Mouse (Mus musculus) hindbrain, embryonic 13.5 days (tissue): ENCODE results near the gene Camta1. TPM values are rescaled to one million over a fixed set of nuclear protein-coding genes. Genes with fewer than 3 reads are reported as not detected.

Source experiments
- ATAC-seq: fragments of 200-750 bp; cut with Nextera tagmentation; 2 replicates; pipeline ENCODE4 v1.8.0; 2017; ENCODE audit warnings: moderate TSS enrichment; ENCODE audit not compliant: low FRiP score
- H3K27ac ChIP-seq: fragments of 300-500 bp; sonication (generic); 2 replicates; pipeline ENCODE4 v1.5.1; 2015; ENCODE audit warnings: inconsistent platforms, mild to moderate bottlenecking, moderate library complexity
- H3K27me3 ChIP-seq: fragments of 300-500 bp; sonication (generic); 2 replicates; pipeline ENCODE4 v1.6.1; 2015; ENCODE audit warnings: mild to moderate bottlenecking, inconsistent platforms
- H3K36me3 ChIP-seq: fragments of 300-500 bp; sonication (generic); 2 replicates; pipeline ENCODE4 v1.6.1; 2015; ENCODE audit warnings: mild to moderate bottlenecking, inconsistent platforms
- H3K4me1 ChIP-seq: fragments of 300-500 bp; sonication (generic); replicated peaks from 2 replicates; pipeline ENCODE4 v1.6.1; 2015; ENCODE audit warnings: inconsistent platforms
- H3K4me2 ChIP-seq: fragments of 300-500 bp; sonication (generic); 2 replicates; pipeline ENCODE4 v1.6.1; 2015; ENCODE audit warnings: inconsistent platforms, mild to moderate bottlenecking, moderate library complexity
- H3K4me3 ChIP-seq: fragments of 300-500 bp; sonication (generic); 2 replicates; pipeline ENCODE4 v1.5.1; 2015; ENCODE audit warnings: mild to moderate bottlenecking, inconsistent platforms
- H3K9ac ChIP-seq: fragments of 300-500 bp; sonication (generic); 2 replicates; pipeline ENCODE4 v1.6.1; 2015; ENCODE audit warnings: mild to moderate bottlenecking, inconsistent platforms
- H3K9me3 ChIP-seq: fragments of 300-500 bp; sonication (generic); 2 replicates; pipeline ENCODE4 v1.6.1; 2016; ENCODE audit warnings: inconsistent platforms
- WGBS: fragments of 180-500 bp; shearing (Covaris S2); methylation state at CpG from one replicate; pipeline ENCODE4 v1.1.7; 2015; 5-methylcytosine and 5-hydroxymethylcytosine counted together
- polyA plus RNA-seq: library from polyadenylated mRNA; unstranded; fragments of >200 nt; fragmentation: Nextera tagmentation; extraction: Ambion mirVana; gene quantifications from 2 replicates; pipeline ENCODE4 v1.2.1, GENCODE M21; 2015

Camta1 gene
- polyA plus RNA-seq, 1 experiment from 2014 or later: 159 TPM

GRCm38 (mm10) chr4:151477950-151478349, 383.7 kb downstream of the Camta1 start:
- 95% methylated on average over 6 of the region's 6 CpGs for WGBS
- Histone ChIP-seq H3K27ac (no peak overlapping the region), H3K4me3 (no peak overlapping the region), H3K36me3 (no peaks in the 10 kb centered on the region), H3K27me3 (peaks cover 9% of the 10 kb centered on the region; the same call in 1 of the 2 replicates), H3K9ac (no peak overlapping the region), H3K4me2 (no peak overlapping the region), H3K4me1 (peaks cover 31% of the 10 kb centered on the region), H3K9me3 (no peaks in the 10 kb centered on the region)
- no peak for ATAC-seq

GRCm38 (mm10) chr4:151474895-151475470, 386.7 kb downstream of the Camta1 start:
- no peak overlapping the region for H3K4me2 ChIP-seq
- peak overlapping the region; percentile 76; the same call in 1 of the 2 replicates for H3K27ac ChIP-seq
- H3K9ac ChIP-seq: no peak overlapping the region
- no peak for ATAC-seq
- peaks cover 9% of the 10 kb centered on the region; the same call in 1 of the 2 replicates for H3K27me3 ChIP-seq
- H3K36me3 ChIP-seq: no peaks in the 10 kb centered on the region
- 35% methylated on average over 16 of the region's 16 CpGs for WGBS
- H3K9me3 ChIP-seq: no peaks in the 10 kb centered on the region
- H3K4me3 ChIP-seq: no peak overlapping the region
- peaks cover 39% of the 10 kb centered on the region for H3K4me1 ChIP-seq

- Histone ChIP-seq H3K36me3 (no peaks in the 10 kb centered on the region), H3K9me3 (no peaks in the 10 kb centered on the region), H3K9ac (no peak overlapping the region), H3K27ac (no peak overlapping the region), H3K4me1 (peaks cover 56% of the 10 kb centered on the region), H3K4me3 (no peak overlapping the region), H3K27me3 (peaks cover 9% of the 10 kb centered on the region; the same call in 1 of the 2 replicates), H3K4me2 (no peak overlapping the region)
- no peak for ATAC-seq
- WGBS: 89% methylated on average over 4 of the region's 4 CpGs
These were observed 389.8 kb downstream of the Camta1 start for GRCm38 (mm10) chr4:151471886-151472285.

- Histone ChIP-seq H3K4me3 (no peak overlapping the region), H3K9ac (no peak overlapping the region), H3K36me3 (no peaks in the 10 kb centered on the region), H3K4me2 (no peak overlapping the region), H3K27me3 (no peaks in the 10 kb centered on the region), H3K27ac (peak overlapping the region; percentile 85), H3K9me3 (no peaks in the 10 kb centered on the region), H3K4me1 (peaks cover 58% of the 10 kb centered on the region)
- no peak for ATAC-seq
- WGBS: 91% methylated on average over 5 of the region's 5 CpGs
These were observed 393.3 kb downstream of the Camta1 start for GRCm38 (mm10) chr4:151468381-151468780.

- Histone ChIP-seq H3K4me3 (no peak overlapping the region), H3K9me3 (no peaks in the 10 kb centered on the region), H3K27me3 (no peaks in the 10 kb centered on the region), H3K4me1 (peaks cover 31% of the 10 kb centered on the region), H3K27ac (0 out of 2 replicates have a peak overlapping the region, but pooled peaks have one; percentile 8), H3K4me2 (no peak overlapping the region), H3K9ac (no peak overlapping the region), H3K36me3 (no peaks in the 10 kb centered on the region)
- WGBS: 47% methylated on average over 11 of the region's 11 CpGs
- no peak for ATAC-seq
These were observed 403.0 kb downstream of the Camta1 start for GRCm38 (mm10) chr4:151458686-151459085.

- peak overlapping the region; percentile 25 for H3K27ac ChIP-seq
- WGBS: 70% methylated on average over 3 of the region's 3 CpGs
- ATAC-seq: no peak
- no peaks in the 10 kb centered on the region for H3K36me3 ChIP-seq
- H3K4me3 ChIP-seq: no peak overlapping the region
- no peak overlapping the region for H3K4me2 ChIP-seq
- H3K9ac ChIP-seq: no peak overlapping the region
- H3K4me1 ChIP-seq: peaks cover 66% of the 10 kb centered on the region
- H3K27me3 ChIP-seq: no peaks in the 10 kb centered on the region
- H3K9me3 ChIP-seq: no peaks in the 10 kb centered on the region
These were observed 407.1 kb downstream of the Camta1 start for GRCm38 (mm10) chr4:151454611-151455010.

- Histone ChIP-seq H3K9ac (no peak overlapping the region), H3K9me3 (no peaks in the 10 kb centered on the region), H3K4me2 (no peak overlapping the region), H3K27ac (peak overlapping the region; percentile 25), H3K27me3 (0 out of 2 replicates have a peak, but pooled peaks cover under 1% of the 10 kb centered on the region), H3K4me1 (peaks cover 71% of the 10 kb centered on the region), H3K36me3 (no peaks in the 10 kb centered on the region), H3K4me3 (no peak overlapping the region)
- ATAC-seq: no peak
- 83% methylated on average over 3 of the region's 3 CpGs for WGBS
These were observed 407.6 kb downstream of the Camta1 start for GRCm38 (mm10) chr4:151454065-151454464.

- Histone ChIP-seq H3K27ac (peak overlapping the region; percentile 86), H3K9me3 (no peaks in the 10 kb centered on the region), H3K4me2 (no peak overlapping the region), H3K4me1 (peaks cover 79% of the 10 kb centered on the region), H3K4me3 (no peak overlapping the region), H3K9ac (no peak overlapping the region), H3K36me3 (no peaks in the 10 kb centered on the region), H3K27me3 (0 out of 2 replicates have a peak, but pooled peaks cover 6% of the 10 kb centered on the region)
- ATAC-seq: no peak
- 60% methylated on average over 6 of the region's 6 CpGs for WGBS
These were observed 409.8 kb downstream of the Camta1 start for GRCm38 (mm10) chr4:151451885-151452284.

GRCm38 (mm10) chr4:151449981-151450380, 411.7 kb downstream of the Camta1 start:
- no peaks in the 10 kb centered on the region for H3K36me3 ChIP-seq
- peak; percentile 40; the same call in 1 of the 2 replicates for ATAC-seq
- H3K4me1 ChIP-seq: peaks cover 69% of the 10 kb centered on the region
- H3K9ac ChIP-seq: peak overlapping the region; percentile 51
- H3K27me3 ChIP-seq: 0 out of 2 replicates have a peak, but pooled peaks cover 6% of the 10 kb centered on the region
- WGBS: 11% methylated on average over 8 of the region's 8 CpGs
- H3K27ac ChIP-seq: peak overlapping the region; percentile 55
- no peak overlapping the region for H3K4me3 ChIP-seq
- no peak overlapping the region for H3K4me2 ChIP-seq
- no peaks in the 10 kb centered on the region for H3K9me3 ChIP-seq

- H3K9ac ChIP-seq: no peak overlapping the region
- no peaks in the 10 kb centered on the region for H3K9me3 ChIP-seq
- H3K4me1 ChIP-seq: peaks cover 55% of the 10 kb centered on the region
- H3K27me3 ChIP-seq: 0 out of 2 replicates have a peak, but pooled peaks cover 6% of the 10 kb centered on the region
- no peak overlapping the region for H3K4me2 ChIP-seq
- H3K4me3 ChIP-seq: no peak overlapping the region
- H3K27ac ChIP-seq: no peak overlapping the region
- no peak for ATAC-seq
- 92% methylated on average over 2 of the region's 2 CpGs for WGBS
- H3K36me3 ChIP-seq: no peaks in the 10 kb centered on the region
These were observed 413.3 kb downstream of the Camta1 start for GRCm38 (mm10) chr4:151448341-151448740.

- 89% methylated on average over 4 of the region's 4 CpGs for WGBS
These were observed 417.0 kb downstream of the Camta1 start for GRCm38 (mm10) chr4:151444665-151445064.

GRCm38 (mm10) chr4:151438561-151438960, 423.1 kb downstream of the Camta1 start:
- Histone ChIP-seq H3K4me1 (peaks cover 33% of the 10 kb centered on the region), H3K9ac (no peak overlapping the region), H3K36me3 (no peaks in the 10 kb centered on the region), H3K27ac (peak overlapping the region; percentile 44), H3K4me2 (no peak overlapping the region), H3K4me3 (no peak overlapping the region), H3K27me3 (no peaks in the 10 kb centered on the region), H3K9me3 (peaks cover 8% of the 10 kb centered on the region)
- WGBS: 23% methylated on average over 7 of the region's 7 CpGs
- ATAC-seq: no peak

More at GRCm38 (mm10) chr4:151444665-151445064, 417.0 kb downstream of the Camta1 start:
- no peak for ATAC-seq
- peaks cover 8% of the 10 kb centered on the region for H3K9me3 ChIP-seq
- H3K4me1 ChIP-seq: peaks cover 22% of the 10 kb centered on the region
- H3K9ac ChIP-seq: no peak overlapping the region
- no peak overlapping the region for H3K4me3 ChIP-seq
- no peaks in the 10 kb centered on the region for H3K36me3 ChIP-seq
- 0 out of 2 replicates have a peak, but pooled peaks cover 6% of the 10 kb centered on the region for H3K27me3 ChIP-seq
- no peak overlapping the region for H3K27ac ChIP-seq
- H3K4me2 ChIP-seq: no peak overlapping the region

- Histone ChIP-seq H3K36me3 (no peaks in the 10 kb centered on the region), H3K4me3 (no peak overlapping the region), H3K4me1 (peaks cover 33% of the 10 kb centered on the region), H3K27me3 (no peaks in the 10 kb centered on the region), H3K9ac (peak overlapping the region; percentile 39; the same call in 1 of the 2 replicates), H3K27ac (peak overlapping the region; percentile 44), H3K9me3 (peaks cover 8% of the 10 kb centered on the region), H3K4me2 (no peak overlapping the region)
- 68% methylated on average over 11 of the region's 11 CpGs for WGBS
- no peak for ATAC-seq
These were observed 423.8 kb downstream of the Camta1 start for GRCm38 (mm10) chr4:151437859-151438258.
